Mouse (Mus musculus): ENCODE results near the gene Zbtb18. TPM values are rescaled to one million over a fixed set of nuclear protein-coding genes. Genes with fewer than 3 reads are reported as not detected.
A peak's percentile ranks its signal among the peaks of the same experiment; 100 is the strongest.

The Zbtb18 gene
- polyA plus RNA-seq (2016; fragmentation: Nextera tagmentation; extraction: Ambion mirVana): 0.99 and 1.0 TPM in 2 replicates

DNA sequence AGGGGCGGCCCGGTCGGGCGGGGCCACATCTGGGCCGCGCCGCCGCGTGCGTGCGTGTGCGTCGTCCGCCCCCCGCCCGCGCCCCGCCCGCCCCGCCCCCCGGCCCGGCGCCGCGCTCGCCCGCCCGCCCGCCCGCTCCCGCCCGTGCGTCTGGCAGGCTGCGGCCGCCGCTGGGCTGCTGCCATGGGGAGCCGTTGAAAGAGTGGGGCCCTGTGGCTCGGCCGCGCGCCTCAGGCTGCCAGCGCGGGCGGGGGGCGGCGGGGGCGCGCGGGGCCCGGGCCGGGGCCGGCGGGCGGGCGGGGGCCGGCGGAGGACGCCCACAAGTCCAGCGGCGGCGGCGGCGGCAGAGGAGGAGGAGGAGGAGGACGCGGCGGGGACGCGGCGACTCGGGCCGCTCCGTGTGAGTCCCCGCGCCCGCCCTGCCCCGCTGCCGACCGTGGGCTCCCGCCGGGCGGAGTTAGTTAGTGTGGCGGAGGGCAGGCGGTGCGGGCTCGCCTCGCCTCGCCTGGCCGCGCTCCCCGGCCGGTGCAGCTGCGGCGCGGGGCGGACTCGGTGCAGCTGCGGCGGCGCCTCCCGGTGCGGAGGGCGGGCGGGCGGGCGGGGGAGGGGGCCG is at the start of gene Zbtb18:
Gene Zbtb18 (plus strand): TSS at position 156 of the 613 bp plus-strand sequence.
- no peaks in the 10 kb centered on the region for H3K27me3 ChIP-seq (ENCODE audit: low read depth, poor library complexity, severe bottlenecking)
- peak within 1 kb of the TSS; percentile 84 for H3K4me3 ChIP-seq
- peaks cover 42% of the 10 kb centered on the region for H3K4me1 ChIP-seq
- peak; percentile 69 for DNase-seq (ENCODE audit: low spot score)
- peaks cover 2% of the 10 kb centered on the region for H3K36me3 ChIP-seq
- WGBS: 4% methylated on average over 37 of the region's 106 CpGs
- peak within 1 kb of the TSS; percentile 93 for H3K27ac ChIP-seq
- H3K9me3 ChIP-seq (replicated peaks): no peaks in the 10 kb centered on the region

GRCm38 (mm10) chr1:177397455-177397854 is 44.7 kb upstream of the Zbtb18 start:
- Histone ChIP-seq H3K9me3 (replicated peaks) (no peaks in the 10 kb centered on the region), H3K27ac (no peak overlapping the region), H3K4me1 (no peaks in the 10 kb centered on the region), H3K36me3 (no peaks in the 10 kb centered on the region), H3K4me3 (no peak overlapping the region), H3K27me3 (ENCODE audit: low read depth, poor library complexity, severe bottlenecking) (no peaks in the 10 kb centered on the region)
- WGBS: 86% methylated on average over 1 of the region's 1 CpGs
- no peak for DNase-seq (ENCODE audit: low spot score)

DNA sequence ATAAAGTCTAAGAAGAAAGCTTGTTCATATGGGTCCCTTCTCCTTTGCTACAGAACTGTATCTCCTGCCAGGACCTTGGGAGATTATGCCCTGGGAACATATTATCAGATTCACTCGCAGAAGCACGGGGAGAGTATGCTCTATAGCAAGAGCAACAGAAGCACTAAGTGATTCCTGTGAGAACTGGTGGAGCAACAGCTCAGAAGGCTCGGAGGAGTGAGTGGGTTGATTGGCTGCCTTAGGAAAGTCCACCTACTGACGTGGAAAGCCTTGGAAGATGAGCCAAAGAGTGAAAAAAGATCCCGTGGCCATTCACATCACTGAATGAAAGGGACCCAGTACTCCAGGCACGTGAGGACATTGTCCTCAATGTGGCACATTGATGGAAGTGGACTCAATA is 37.0 kb upstream of the Zbtb18 start:
- Histone ChIP-seq H3K36me3 (no peaks in the 10 kb centered on the region), H3K4me3 (no peak overlapping the region), H3K27ac (no peak overlapping the region), H3K9me3 (replicated peaks) (no peaks in the 10 kb centered on the region), H3K27me3 (ENCODE audit: low read depth, poor library complexity, severe bottlenecking) (no peaks in the 10 kb centered on the region), H3K4me1 (no peaks in the 10 kb centered on the region)
- WGBS: 85% methylated on average over 6 of the region's 6 CpGs
- DNase-seq (ENCODE audit: low spot score): no peak

DNA sequence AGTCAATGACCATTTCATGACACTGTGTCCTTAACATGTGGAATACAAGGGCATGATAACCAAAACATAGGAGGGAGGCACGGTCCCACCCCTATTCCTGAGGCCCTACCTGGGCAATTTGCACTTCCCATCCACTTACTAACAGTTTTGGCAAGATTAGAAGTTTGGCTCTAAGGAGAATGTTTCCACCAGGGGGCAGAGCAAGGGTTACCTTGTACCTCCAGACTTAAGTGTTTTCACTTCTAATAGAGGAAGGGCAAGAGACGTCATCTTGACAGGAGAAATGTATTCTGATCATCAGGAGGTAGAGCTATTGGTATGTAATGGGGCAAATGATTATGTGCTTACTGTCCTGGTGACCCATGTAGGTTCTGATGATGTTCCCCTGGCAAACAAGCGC is 33.5 kb upstream of the Zbtb18 start:
- H3K36me3 ChIP-seq: no peaks in the 10 kb centered on the region
- H3K27ac ChIP-seq: no peak overlapping the region
- no peak for DNase-seq (ENCODE audit: low spot score)
- H3K4me1 ChIP-seq: no peaks in the 10 kb centered on the region
- no peaks in the 10 kb centered on the region for H3K27me3 ChIP-seq (ENCODE audit: low read depth, poor library complexity, severe bottlenecking)
- 69% methylated on average over 3 of the region's 3 CpGs for WGBS
- no peak overlapping the region for H3K4me3 ChIP-seq
- no peaks in the 10 kb centered on the region for H3K9me3 ChIP-seq (replicated peaks)

- WGBS: 91% methylated on average over 7 of the region's 7 CpGs
- no peaks in the 10 kb centered on the region for H3K36me3 ChIP-seq
- no peak overlapping the region for H3K27ac ChIP-seq
These were observed 31.3 kb upstream of the Zbtb18 start for GRCm38 (mm10) chr1:177410769-177411348.

GRCm38 (mm10) chr1:177411359-177412358 is 30.5 kb upstream of the Zbtb18 start:
- DNase-seq (ENCODE audit: low spot score): no peak
- H3K27me3 ChIP-seq (ENCODE audit: low read depth, poor library complexity, severe bottlenecking): no peaks in the 10 kb centered on the region
- H3K4me1 ChIP-seq: no peaks in the 10 kb centered on the region
- 64% methylated on average over 19 of the region's 19 CpGs for WGBS
- no peak overlapping the region for H3K4me3 ChIP-seq
- H3K9me3 ChIP-seq (replicated peaks): no peaks in the 10 kb centered on the region
- no peak overlapping the region for H3K27ac ChIP-seq
- H3K36me3 ChIP-seq: no peaks in the 10 kb centered on the region

More at GRCm38 (mm10) chr1:177410769-177411348, 31.3 kb upstream of the Zbtb18 start:
- Histone ChIP-seq H3K27me3 (ENCODE audit: low read depth, poor library complexity, severe bottlenecking) (no peaks in the 10 kb centered on the region), H3K9me3 (replicated peaks) (no peaks in the 10 kb centered on the region), H3K4me3 (no peak overlapping the region), H3K4me1 (no peaks in the 10 kb centered on the region)
- no peak for DNase-seq (ENCODE audit: low spot score)

DNA sequence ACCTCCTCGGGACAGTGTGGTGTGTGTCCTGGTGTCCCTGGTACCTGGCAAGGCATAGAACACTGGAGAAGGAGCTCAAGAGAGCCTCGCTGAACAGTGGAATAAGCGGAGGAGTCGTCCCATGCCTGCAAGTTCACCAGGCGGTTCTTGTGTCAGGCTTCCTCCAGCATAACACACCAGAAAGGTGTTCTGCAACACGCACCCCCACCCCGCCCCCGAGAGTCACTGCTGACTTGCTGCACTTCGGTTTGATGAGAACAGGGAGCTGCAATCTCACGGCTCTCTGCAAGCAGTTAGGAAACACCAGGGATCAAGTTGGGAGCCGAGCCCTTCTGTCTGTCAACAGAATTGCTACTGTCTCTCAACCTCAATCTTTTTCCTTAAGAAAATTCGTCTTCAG is 22.8 kb upstream of the Zbtb18 start:
- Histone ChIP-seq H3K4me3 (no peak overlapping the region), H3K4me1 (no peaks in the 10 kb centered on the region), H3K9me3 (replicated peaks) (no peaks in the 10 kb centered on the region), H3K27ac (no peak overlapping the region), H3K27me3 (ENCODE audit: low read depth, poor library complexity, severe bottlenecking) (no peaks in the 10 kb centered on the region), H3K36me3 (no peaks in the 10 kb centered on the region)
- WGBS: 82% methylated on average over 12 of the region's 12 CpGs
- DNase-seq (ENCODE audit: low spot score): no peak

DNA sequence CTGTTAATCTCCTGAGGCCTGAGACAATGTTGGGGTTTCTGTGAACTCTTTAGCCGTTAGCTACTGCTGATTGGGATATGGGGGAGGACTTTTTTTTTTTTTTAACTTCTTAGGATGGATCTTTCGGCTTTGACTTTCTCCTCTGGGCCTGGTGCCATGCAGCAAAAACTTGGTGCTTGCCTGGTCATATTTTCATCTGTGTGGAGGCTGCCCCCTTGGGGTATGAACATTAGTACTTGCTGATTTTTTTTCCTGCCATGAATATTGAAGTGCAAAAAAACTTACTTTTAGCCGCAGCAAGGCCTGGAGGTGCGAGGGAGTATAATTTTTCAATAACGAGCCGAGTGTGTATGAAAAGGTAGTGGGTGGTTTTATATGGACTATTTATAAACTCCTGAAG is 22.0 kb upstream of the Zbtb18 start:
- Histone ChIP-seq H3K27ac (no peak overlapping the region), H3K4me3 (no peak overlapping the region), H3K36me3 (no peaks in the 10 kb centered on the region), H3K4me1 (no peaks in the 10 kb centered on the region), H3K9me3 (replicated peaks) (no peaks in the 10 kb centered on the region), H3K27me3 (ENCODE audit: low read depth, poor library complexity, severe bottlenecking) (no peaks in the 10 kb centered on the region)
- no peak for DNase-seq (ENCODE audit: low spot score)
- WGBS: 80% methylated on average over 6 of the region's 6 CpGs

GRCm38 (mm10) chr1:177427862-177428261 is 14.3 kb upstream of the Zbtb18 start:
- Histone ChIP-seq H3K36me3 (no peaks in the 10 kb centered on the region), H3K4me3 (no peak overlapping the region), H3K27me3 (ENCODE audit: low read depth, poor library complexity, severe bottlenecking) (no peaks in the 10 kb centered on the region), H3K4me1 (no peaks in the 10 kb centered on the region), H3K9me3 (replicated peaks) (no peaks in the 10 kb centered on the region), H3K27ac (no peak overlapping the region)
- 89% methylated on average over 5 of the region's 5 CpGs for WGBS
- no peak for DNase-seq (ENCODE audit: low spot score)

- 88% methylated on average over 14 of the region's 14 CpGs for WGBS
- no peaks in the 10 kb centered on the region for H3K4me1 ChIP-seq
- no peaks in the 10 kb centered on the region for H3K27me3 ChIP-seq (ENCODE audit: low read depth, poor library complexity, severe bottlenecking)
- no peak overlapping the region for H3K4me3 ChIP-seq
- no peak overlapping the region for H3K27ac ChIP-seq
- no peaks in the 10 kb centered on the region for H3K9me3 ChIP-seq (replicated peaks)
- DNase-seq (ENCODE audit: low spot score): no peak
- no peaks in the 10 kb centered on the region for H3K36me3 ChIP-seq
These were observed 13.8 kb upstream of the Zbtb18 start for GRCm38 (mm10) chr1:177428338-177428737.

GRCm38 (mm10) chr1:177429067-177429466 is 13.1 kb upstream of the Zbtb18 start:
- Histone ChIP-seq H3K9me3 (replicated peaks) (no peaks in the 10 kb centered on the region), H3K4me1 (no peaks in the 10 kb centered on the region), H3K36me3 (no peaks in the 10 kb centered on the region), H3K27me3 (ENCODE audit: low read depth, poor library complexity, severe bottlenecking) (no peaks in the 10 kb centered on the region), H3K27ac (no peak overlapping the region), H3K4me3 (no peak overlapping the region)
- no peak for DNase-seq (ENCODE audit: low spot score)
- WGBS: 85% methylated on average over 4 of the region's 4 CpGs

DNA sequence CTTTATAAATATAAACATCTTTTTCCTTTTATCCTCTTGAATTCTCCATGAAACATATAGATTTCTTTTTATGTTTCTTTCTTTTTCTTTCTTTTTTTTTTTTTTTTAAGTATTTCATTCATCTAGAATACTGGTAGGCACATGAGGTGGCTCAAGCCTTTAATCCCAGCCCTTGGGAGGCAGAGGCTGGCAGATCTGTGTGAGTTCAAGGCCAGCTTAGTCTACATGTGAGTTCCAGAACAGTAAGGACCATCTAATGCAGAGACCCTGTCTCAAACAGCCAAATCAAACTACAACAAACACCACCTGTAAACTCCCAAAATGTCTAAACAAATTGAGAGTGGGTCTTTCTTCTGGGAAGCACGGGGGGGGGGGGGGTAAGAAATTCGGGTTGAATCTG is 1.7 kb upstream of the Zbtb18 start:
- Histone ChIP-seq H3K27ac (no peak overlapping the region), H3K36me3 (no peaks in the 10 kb centered on the region), H3K4me3 (peak overlapping the region; percentile 84; the same call in 1 of the 2 replicates), H3K4me1 (peaks cover 25% of the 10 kb centered on the region), H3K27me3 (ENCODE audit: low read depth, poor library complexity, severe bottlenecking) (no peaks in the 10 kb centered on the region), H3K9me3 (replicated peaks) (no peaks in the 10 kb centered on the region)
- 4% methylated on average over 2 of the region's 2 CpGs for WGBS
- no peak for DNase-seq (ENCODE audit: low spot score)

GRCm38 (mm10) chr1:177440981-177441491 is 1.1 kb upstream of the Zbtb18 start:
- under 1% methylated on average over 6 of the region's 6 CpGs for WGBS
- no peaks in the 10 kb centered on the region for H3K36me3 ChIP-seq
- peak overlapping the region; percentile 84 for H3K4me3 ChIP-seq
- H3K27ac ChIP-seq: peak overlapping the region; percentile 93
- H3K9me3 ChIP-seq (replicated peaks): no peaks in the 10 kb centered on the region
- no peak for DNase-seq (ENCODE audit: low spot score)
- H3K27me3 ChIP-seq (ENCODE audit: low read depth, poor library complexity, severe bottlenecking): no peaks in the 10 kb centered on the region
- peaks cover 30% of the 10 kb centered on the region for H3K4me1 ChIP-seq
